Mouse (Mus musculus): ENCODE data around the gene Gm28553. TPM values are rescaled to one million over a fixed set of nuclear protein-coding genes. Genes with fewer than 3 reads are reported as not detected.
"Not testable (repeated sequence)": the region's sequence is repeated elsewhere in the genome, so short reads cannot be mapped to it uniquely, and the experiment has no call there.

Gm28553 gene
- not detected in 2 replicates for polyA plus RNA-seq (2014; fragmentation: Nextera tagmentation; extraction: Ambion mirVana)

DNA sequence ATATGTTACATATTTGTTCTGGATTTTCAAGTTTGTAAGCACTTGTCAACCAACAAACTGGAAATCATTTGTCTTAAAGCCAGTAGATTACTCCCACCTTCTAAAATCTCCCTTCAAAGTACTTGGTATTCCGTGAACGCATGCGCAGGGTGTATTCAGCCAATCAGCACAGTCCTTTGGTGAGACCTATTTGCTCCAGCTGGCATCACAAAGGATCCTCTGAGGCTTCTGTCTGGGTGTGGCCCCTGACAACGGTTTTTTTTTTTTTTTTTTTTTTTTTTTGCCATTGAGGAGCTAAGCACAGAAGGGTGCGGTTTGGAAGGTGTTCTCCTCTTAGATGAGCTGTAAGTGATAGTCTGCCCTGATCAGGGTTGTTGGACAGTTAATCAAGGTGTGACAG, at the start of gene Gm28553:
TSS of gene Gm28553 (plus strand) at position 301 of the 400 bp plus-strand sequence.
- H3K9ac ChIP-seq (ENCODE audit: low read length); H3K4me2 ChIP-seq (ENCODE audit: low read depth, low read length, severe bottlenecking); H3K27me3 ChIP-seq (ENCODE audit: control insufficient read depth, insufficient read depth, low read length); H3K27ac ChIP-seq (ENCODE audit: low read depth, low read length); H3K36me3 ChIP-seq (ENCODE audit: control insufficient read depth, insufficient read depth, low read length); H3K9me3 ChIP-seq (ENCODE audit: control insufficient read depth, low read length); H3K4me3 ChIP-seq (ENCODE audit: low read depth, low read length); DNase-seq (ENCODE audit: low spot score); ATAC-seq (replicated peaks; ENCODE audit: low FRiP score); H3K4me1 ChIP-seq (replicated peaks; ENCODE audit: control insufficient read depth, insufficient read depth, low read length): not testable (repeated sequence)
- no CpG with 5 or more reads among the region's 5 CpGs for WGBS
